Mouse (Mus musculus): ENCODE results near the gene Gmip. TPM values are rescaled to one million over a fixed set of nuclear protein-coding genes. Genes with fewer than 3 reads are reported as not detected.

Gmip gene
- polyA plus RNA-seq (2016; fragmentation: Nextera tagmentation; extraction: Ambion mirVana): 8.5 and 8.6 TPM in 2 replicates

DNA sequence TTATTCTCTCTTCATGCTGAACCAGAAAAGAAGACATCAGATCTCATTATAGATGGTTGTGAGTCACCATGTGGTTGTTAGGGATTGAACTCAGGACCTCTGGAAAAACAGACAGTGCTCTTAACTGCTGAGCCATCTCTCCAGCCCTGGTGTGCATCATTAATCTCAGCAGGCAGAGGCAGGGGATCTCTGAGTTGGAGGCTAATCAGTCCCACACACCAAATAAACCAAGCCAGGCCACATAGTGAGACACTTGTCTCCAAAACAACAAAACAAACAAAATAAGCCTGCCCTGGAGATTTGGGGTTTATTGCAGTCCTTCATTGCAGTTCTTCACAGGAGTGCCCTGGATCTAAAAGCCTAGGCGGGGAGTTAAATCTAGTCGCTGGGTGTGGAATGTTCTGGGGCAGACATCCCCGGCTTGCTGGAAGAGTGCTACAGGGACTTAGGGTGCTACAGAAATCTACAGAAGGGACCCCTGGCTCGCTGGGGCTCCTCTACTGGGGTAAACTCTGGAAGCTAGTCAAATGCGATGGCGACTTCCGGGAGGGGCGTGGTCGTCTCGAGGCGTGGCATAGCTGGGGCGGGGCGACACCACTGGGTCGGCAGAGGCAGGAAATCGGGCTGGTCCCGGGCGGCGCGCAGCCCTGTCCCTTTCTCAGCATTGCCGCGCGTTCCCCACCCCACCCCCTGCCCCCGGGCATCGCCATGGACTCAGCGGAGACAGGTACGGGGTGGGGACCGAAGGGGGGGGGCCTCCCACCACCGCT lies at the start of gene Gmip:
TSS of gene Gmip (plus strand) at position 586 of the 770 bp plus-strand sequence.
- H3K9me3 ChIP-seq (replicated peaks): no peaks in the 10 kb centered on the region
- H3K27me3 ChIP-seq (replicated peaks): no peaks in the 10 kb centered on the region
- no peak within 1 kb of the TSS for H3K27ac ChIP-seq (ENCODE audit: poor library complexity, severe bottlenecking)
- ATAC-seq (ENCODE audit: insufficient number of reproducible peaks, low FRiP score): peak; percentile 69
- H3K9ac ChIP-seq: peak within 1 kb of the TSS; percentile 73
- peaks cover 65% of the 10 kb centered on the region for H3K36me3 ChIP-seq
- peak within 1 kb of the TSS; percentile 92 for H3K4me2 ChIP-seq
- WGBS: 6% methylated on average over 28 of the region's 28 CpGs
- peak within 1 kb of the TSS; percentile 68 for H3K4me3 ChIP-seq
- H3K4me1 ChIP-seq (replicated peaks): peaks cover 18% of the 10 kb centered on the region; the same call in 1 of the 2 replicates

DNA sequence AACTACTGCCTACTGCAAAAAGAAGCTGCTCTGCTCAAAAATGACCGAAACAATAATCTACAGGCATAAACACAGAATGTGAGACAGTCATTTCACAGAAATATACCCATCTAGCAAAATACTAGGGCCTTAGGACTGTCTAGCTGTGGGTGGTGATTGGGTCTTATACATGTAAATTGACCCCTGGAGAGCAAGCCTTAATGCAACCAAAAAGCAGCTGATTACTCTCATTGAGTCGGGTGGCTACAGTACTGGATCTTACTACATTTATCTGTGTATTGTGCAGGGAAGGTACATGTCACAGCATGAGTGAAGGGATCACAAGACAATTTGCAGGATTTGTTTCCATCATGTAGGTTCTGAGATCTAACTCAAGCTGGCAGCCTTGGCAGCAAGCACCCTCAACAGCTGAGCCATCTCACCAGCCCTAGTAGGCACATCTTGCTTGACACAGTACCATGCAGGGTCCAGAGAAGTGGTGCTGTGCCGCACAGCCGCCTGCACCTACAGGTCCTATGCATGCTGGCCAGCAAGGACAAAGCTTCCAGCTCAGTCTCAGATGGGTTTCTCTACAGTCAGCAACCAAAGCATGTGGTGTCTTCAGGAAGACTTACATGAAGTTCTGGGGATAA lies 46.5 kb upstream of the Gmip start:
- Histone ChIP-seq H3K9me3 (replicated peaks) (peaks cover 12% of the 10 kb centered on the region), H3K4me2 (no peak overlapping the region), H3K27me3 (replicated peaks) (no peaks in the 10 kb centered on the region), H3K36me3 (peaks cover 68% of the 10 kb centered on the region), H3K27ac (ENCODE audit: poor library complexity, severe bottlenecking) (no peak overlapping the region), H3K4me3 (no peak overlapping the region), H3K4me1 (replicated peaks) (no peaks in the 10 kb centered on the region), H3K9ac (no peak overlapping the region)
- no peak for ATAC-seq (ENCODE audit: insufficient number of reproducible peaks, low FRiP score)
- WGBS: 90% methylated on average over 4 of the region's 4 CpGs

DNA sequence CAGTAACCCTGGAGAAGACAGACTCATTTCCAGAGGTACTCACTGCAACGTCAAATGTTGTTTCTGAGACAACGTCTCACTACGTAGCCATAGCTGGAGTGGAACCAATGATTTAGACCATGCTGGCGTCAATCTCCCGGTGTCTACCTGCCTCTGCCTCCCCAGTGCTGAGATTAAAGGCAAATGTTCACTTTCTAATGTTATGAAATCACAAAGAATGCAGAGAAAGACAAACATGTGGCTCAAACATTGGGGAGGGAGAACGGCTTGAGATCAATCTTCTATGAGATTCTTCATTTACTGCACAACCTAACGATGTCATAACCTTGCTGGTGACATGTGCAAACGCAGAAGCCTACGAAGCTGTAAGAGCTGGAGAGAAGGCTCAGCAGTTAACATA lies 37.3 kb upstream of the Gmip start:
- no peaks in the 10 kb centered on the region for H3K27me3 ChIP-seq (replicated peaks)
- WGBS: 91% methylated on average over 9 of the region's 9 CpGs
- no peak overlapping the region for H3K9ac ChIP-seq
- no peak overlapping the region for H3K27ac ChIP-seq (ENCODE audit: poor library complexity, severe bottlenecking)
- H3K4me3 ChIP-seq: no peak overlapping the region
- peaks cover 39% of the 10 kb centered on the region for H3K36me3 ChIP-seq
- peaks cover 30% of the 10 kb centered on the region for H3K4me1 ChIP-seq (replicated peaks)
- ATAC-seq (ENCODE audit: insufficient number of reproducible peaks, low FRiP score): no peak
- H3K4me2 ChIP-seq: no peak overlapping the region
- peaks cover 8% of the 10 kb centered on the region for H3K9me3 ChIP-seq (replicated peaks)

DNA sequence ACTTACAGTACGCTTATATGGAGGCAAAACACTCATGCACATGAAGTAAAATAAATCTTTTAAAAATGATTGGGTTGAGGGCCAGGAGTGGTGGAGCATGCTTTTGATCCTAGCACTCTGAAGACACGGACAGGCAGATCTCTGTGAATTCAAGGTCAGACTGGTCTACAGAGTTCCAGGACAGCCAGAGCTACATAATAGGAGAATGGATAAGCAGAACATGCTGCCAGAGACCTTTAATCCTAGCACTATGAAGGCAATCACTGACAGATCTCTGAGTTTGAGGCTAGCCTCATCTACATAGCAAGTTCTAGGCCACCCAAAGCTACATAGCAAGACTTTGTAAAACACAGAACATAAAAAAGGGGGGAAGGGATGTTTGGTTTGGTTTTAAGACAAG lies 36.4 kb upstream of the Gmip start:
- Histone ChIP-seq H3K36me3 (peaks cover 30% of the 10 kb centered on the region), H3K9me3 (replicated peaks) (peaks cover 4% of the 10 kb centered on the region; the same call in 1 of the 2 replicates), H3K4me3 (no peak overlapping the region), H3K9ac (no peak overlapping the region), H3K27me3 (replicated peaks) (no peaks in the 10 kb centered on the region), H3K27ac (ENCODE audit: poor library complexity, severe bottlenecking) (0 out of 2 replicates have a peak overlapping the region, but pooled peaks have one; percentile 10), H3K4me1 (replicated peaks) (peaks cover 30% of the 10 kb centered on the region), H3K4me2 (no peak overlapping the region)
- no peak for ATAC-seq (ENCODE audit: insufficient number of reproducible peaks, low FRiP score)
- 84% methylated on average over 2 of the region's 2 CpGs for WGBS

DNA sequence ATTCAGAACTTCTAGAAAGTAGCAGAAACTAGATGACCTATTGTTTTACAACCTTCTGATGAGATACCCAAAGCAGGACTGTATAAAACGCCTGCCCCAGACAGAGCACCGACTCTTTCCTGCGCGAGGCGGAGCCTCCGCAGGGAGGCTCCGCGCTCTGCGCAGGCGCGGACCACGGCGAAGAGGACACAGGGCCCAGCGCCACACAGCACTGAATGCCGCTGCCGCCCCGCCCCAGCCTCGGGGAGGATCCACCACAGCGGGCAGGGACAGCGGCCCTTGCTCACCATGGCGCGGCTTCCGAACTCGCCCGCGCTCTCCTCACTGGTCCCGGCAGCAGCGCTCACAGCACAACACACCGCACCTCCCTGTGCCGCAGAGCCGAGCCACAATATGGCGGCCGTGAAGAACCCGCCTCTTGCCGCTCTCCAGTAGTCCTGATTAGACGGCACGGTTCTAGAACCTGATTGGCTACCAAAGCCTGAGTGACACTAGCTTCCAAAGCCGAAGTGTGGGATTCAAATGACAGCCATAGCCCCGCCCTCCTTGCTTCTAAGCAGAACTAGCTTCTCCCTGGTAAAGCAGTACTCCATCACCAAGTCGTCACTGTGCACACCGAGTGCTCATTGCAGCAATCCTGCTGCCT lies 33.9 kb upstream of the Gmip start, which contains the start of gene Gm20422:
TSS of gene Gm20422 (minus strand) at position 384 of the 646 bp plus-strand sequence.
- H3K27me3 ChIP-seq (replicated peaks): no peaks in the 10 kb centered on the region
- H3K27ac ChIP-seq (ENCODE audit: poor library complexity, severe bottlenecking): peak within 1 kb of the TSS; percentile 98
- peaks cover 6% of the 10 kb centered on the region for H3K36me3 ChIP-seq
- under 1% methylated on average over 41 of the region's 41 CpGs for WGBS
- H3K9me3 ChIP-seq (replicated peaks): no peaks in the 10 kb centered on the region
- peak within 1 kb of the TSS; percentile 75 for H3K4me2 ChIP-seq
- peak within 1 kb of the TSS; percentile 82 for H3K9ac ChIP-seq
- H3K4me3 ChIP-seq: peak within 1 kb of the TSS; percentile 69
- peaks cover 23% of the 10 kb centered on the region for H3K4me1 ChIP-seq (replicated peaks)
- ATAC-seq (ENCODE audit: insufficient number of reproducible peaks, low FRiP score): peak; percentile 99

DNA sequence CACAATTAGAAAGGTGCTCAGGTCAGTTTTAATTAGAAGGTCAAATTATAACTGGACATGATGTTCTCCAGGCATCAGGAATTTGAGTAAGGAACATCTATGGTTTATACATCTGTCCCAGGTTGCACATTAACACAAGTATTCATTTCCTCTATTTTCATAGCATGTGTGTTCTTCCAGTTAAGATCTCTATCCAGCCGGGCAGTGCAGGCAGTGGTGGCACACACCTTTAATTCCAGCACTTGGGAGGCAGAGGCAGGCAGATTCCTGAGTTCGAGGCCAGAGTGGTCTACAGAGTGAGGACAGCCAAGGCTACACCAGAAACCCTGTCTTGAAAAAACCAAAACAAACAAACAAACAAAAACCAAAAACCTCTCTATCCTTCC lies 33.3 kb upstream of the Gmip start:
- H3K27ac ChIP-seq (ENCODE audit: poor library complexity, severe bottlenecking): no peak overlapping the region
- peak overlapping the region; percentile 50 for H3K4me2 ChIP-seq
- peak overlapping the region; percentile 69; the same call in 1 of the 2 replicates for H3K4me3 ChIP-seq
- no peaks in the 10 kb centered on the region for H3K9me3 ChIP-seq (replicated peaks)
- ATAC-seq (ENCODE audit: insufficient number of reproducible peaks, low FRiP score): no peak
- peaks cover 20% of the 10 kb centered on the region for H3K4me1 ChIP-seq (replicated peaks)
- no peak overlapping the region for H3K9ac ChIP-seq
- no peaks in the 10 kb centered on the region for H3K27me3 ChIP-seq (replicated peaks)
- 0 out of 2 replicates have a peak, but pooled peaks cover 2% of the 10 kb centered on the region for H3K36me3 ChIP-seq
- 44% methylated on average over 2 of the region's 2 CpGs for WGBS

DNA sequence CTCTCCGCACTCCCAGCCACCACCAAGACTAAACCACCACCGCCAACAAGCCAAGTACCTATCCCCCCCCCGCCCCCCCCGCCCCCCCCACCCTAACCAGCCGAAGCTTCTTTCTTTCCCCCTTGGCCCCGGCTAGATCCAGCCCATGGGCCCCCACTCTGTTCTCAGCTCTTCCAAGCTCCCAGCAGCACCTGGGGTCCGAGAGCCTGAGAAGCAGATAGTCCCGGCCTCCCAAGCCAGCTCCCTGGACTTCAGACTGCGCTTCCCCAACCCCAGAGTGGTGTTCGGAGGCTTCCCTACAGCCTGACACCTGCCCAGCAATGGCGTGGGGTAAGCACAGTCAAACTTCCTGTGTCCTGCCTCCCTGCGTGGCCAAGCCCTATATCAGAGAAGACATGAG lies 31.4 kb upstream of the Gmip start:
- Histone ChIP-seq H3K4me1 (replicated peaks) (peaks cover 11% of the 10 kb centered on the region), H3K4me2 (no peak overlapping the region), H3K9ac (no peak overlapping the region), H3K27ac (ENCODE audit: poor library complexity, severe bottlenecking) (no peak overlapping the region), H3K27me3 (replicated peaks) (no peaks in the 10 kb centered on the region), H3K36me3 (no peaks in the 10 kb centered on the region), H3K9me3 (replicated peaks) (no peaks in the 10 kb centered on the region), H3K4me3 (no peak overlapping the region)
- ATAC-seq (ENCODE audit: insufficient number of reproducible peaks, low FRiP score): no peak
- WGBS: 62% methylated on average over 11 of the region's 12 CpGs

DNA sequence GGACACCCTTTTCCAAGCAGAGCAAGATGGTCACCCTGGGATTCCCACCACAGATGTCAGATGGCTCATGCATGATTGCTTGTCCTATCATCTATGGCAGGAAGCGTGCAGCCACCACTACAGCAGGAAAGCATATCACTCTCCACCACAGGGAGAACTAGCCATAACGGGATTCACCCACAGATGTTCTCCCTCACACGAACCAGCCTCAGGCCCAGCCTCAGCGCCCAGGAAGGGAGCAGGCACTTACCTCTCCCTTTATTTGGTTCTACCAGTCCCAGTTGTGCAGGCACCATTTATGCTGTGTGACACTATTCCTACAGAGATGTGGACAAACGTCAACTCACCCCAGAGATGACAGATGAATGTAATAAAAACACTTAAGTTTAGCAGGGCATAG lies 19.4 kb upstream of the Gmip start:
- Histone ChIP-seq H3K36me3 (peaks cover 7% of the 10 kb centered on the region), H3K9ac (no peak overlapping the region), H3K4me1 (replicated peaks) (peaks cover 21% of the 10 kb centered on the region), H3K4me2 (no peak overlapping the region), H3K27me3 (replicated peaks) (no peaks in the 10 kb centered on the region), H3K27ac (ENCODE audit: poor library complexity, severe bottlenecking) (no peak overlapping the region), H3K9me3 (replicated peaks) (no peaks in the 10 kb centered on the region), H3K4me3 (no peak overlapping the region)
- ATAC-seq (ENCODE audit: insufficient number of reproducible peaks, low FRiP score): no peak
- WGBS: 77% methylated on average over 5 of the region's 5 CpGs

DNA sequence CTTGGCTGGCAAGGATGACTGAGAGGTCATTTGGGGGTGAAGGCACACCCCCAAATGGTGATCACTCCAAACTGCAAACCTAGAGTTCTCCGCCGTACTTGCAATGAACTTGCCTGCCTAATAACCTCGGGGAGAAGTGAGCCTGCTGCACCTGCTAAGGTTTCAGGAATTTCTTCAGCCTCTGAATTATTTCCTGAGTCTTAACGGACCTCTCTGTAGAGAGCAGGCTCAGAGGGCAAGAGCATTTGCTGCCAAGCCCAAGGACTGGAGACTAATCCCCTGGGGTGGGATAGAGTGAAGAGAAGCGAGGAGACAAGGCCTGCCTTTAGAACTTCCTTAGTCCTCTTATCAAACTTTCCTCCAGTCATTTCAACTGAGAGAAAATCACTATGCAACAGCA lies 18.7 kb upstream of the Gmip start:
- Histone ChIP-seq H3K4me2 (peak overlapping the region; percentile 86), H3K9me3 (replicated peaks) (no peaks in the 10 kb centered on the region), H3K9ac (no peak overlapping the region), H3K4me1 (replicated peaks) (peaks cover 21% of the 10 kb centered on the region), H3K27ac (ENCODE audit: poor library complexity, severe bottlenecking) (no peak overlapping the region), H3K4me3 (peak overlapping the region; percentile 86; the same call in 1 of the 2 replicates), H3K36me3 (peaks cover 14% of the 10 kb centered on the region), H3K27me3 (replicated peaks) (no peaks in the 10 kb centered on the region)
- 46% methylated on average over 5 of the region's 5 CpGs for WGBS
- ATAC-seq (ENCODE audit: insufficient number of reproducible peaks, low FRiP score): no peak

DNA sequence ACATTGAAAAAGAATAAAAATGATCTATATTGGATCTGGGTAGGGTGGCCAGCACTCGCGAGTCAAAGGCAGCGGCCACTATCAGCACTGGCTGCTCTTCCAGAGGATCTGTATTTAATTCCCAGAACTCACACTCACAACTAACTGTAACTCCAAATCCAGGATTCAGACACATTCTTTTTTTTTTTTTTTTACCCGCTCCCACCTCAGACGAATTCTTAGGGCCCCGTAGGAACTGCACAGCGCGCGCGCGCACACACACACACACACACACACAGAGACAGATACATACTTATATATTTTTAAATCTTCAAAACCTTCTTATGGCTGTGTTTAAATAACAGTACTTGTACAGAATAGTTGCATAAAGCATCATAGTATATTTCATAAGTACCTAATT lies 18.1 kb upstream of the Gmip start:
- Histone ChIP-seq H3K27me3 (replicated peaks) (no peaks in the 10 kb centered on the region), H3K9ac (peak overlapping the region; percentile 97), H3K9me3 (replicated peaks) (no peaks in the 10 kb centered on the region), H3K27ac (ENCODE audit: poor library complexity, severe bottlenecking) (peak overlapping the region; percentile 83), H3K36me3 (peaks cover 20% of the 10 kb centered on the region), H3K4me2 (peak overlapping the region; percentile 86), H3K4me3 (peak overlapping the region; percentile 86), H3K4me1 (replicated peaks) (peaks cover 21% of the 10 kb centered on the region)
- WGBS: 26% methylated on average over 11 of the region's 11 CpGs
- ATAC-seq (ENCODE audit: insufficient number of reproducible peaks, low FRiP score): no peak

DNA sequence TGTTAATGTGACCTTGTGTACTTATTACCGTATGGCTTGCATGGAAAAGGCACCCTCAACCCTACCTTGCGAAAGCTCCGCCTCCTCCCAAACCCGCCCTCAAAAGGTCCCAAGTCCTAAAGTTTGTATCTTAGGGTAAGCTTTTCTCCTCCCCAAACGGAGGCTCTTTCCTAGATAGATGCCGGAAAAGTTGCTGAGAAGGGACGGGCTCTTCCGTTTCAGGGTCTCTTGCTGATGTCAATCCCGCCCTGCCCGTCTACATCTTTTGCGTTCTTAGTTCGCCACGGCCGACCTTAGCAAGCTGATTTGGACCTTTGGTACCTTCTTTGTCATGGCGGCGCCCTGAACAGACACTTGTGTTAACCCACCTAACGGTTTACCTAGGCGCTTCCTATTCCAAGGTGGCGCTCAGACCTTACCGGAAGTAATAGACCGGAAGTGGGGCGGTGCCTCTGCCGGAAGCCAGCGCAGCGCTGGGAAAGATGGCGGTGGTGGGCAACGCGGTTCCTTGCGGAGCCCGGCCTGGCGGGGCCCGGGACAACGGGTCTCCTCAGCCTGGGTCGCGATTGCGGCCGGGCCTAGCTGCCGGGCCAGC lies 17.6 kb upstream of the Gmip start, which contains the start of the genes Atp13a1 and Zfp866:
TSS of gene Atp13a1 (plus strand) at position 391 of the 595 bp plus-strand sequence.
TSS of gene Zfp866 (minus strand) at position 406 of the 595 bp plus-strand sequence.
- Histone ChIP-seq H3K9me3 (replicated peaks) (no peaks in the 10 kb centered on the region), H3K9ac (peak within 1 kb of the TSS; percentile 97), H3K27me3 (replicated peaks) (no peaks in the 10 kb centered on the region), H3K27ac (ENCODE audit: poor library complexity, severe bottlenecking) (peak within 1 kb of the TSS; percentile 83), H3K4me1 (replicated peaks) (peaks cover 21% of the 10 kb centered on the region), H3K36me3 (peaks cover 24% of the 10 kb centered on the region), H3K4me2 (peak within 1 kb of the TSS; percentile 86), H3K4me3 (peak within 1 kb of the TSS; percentile 86)
- WGBS: under 1% methylated on average over 38 of the region's 38 CpGs
- peak; percentile 92 for ATAC-seq (ENCODE audit: insufficient number of reproducible peaks, low FRiP score)

All from heart, embryonic 12.5 days (tissue).